Mouse (Mus musculus): ENCODE measurements around the gene Ppp4r4.
"Not testable (repeated sequence)": the region's sequence is repeated elsewhere in the genome, so short reads cannot be mapped to it uniquely, and the experiment has no call there.

Ppp4r4 gene

DNA sequence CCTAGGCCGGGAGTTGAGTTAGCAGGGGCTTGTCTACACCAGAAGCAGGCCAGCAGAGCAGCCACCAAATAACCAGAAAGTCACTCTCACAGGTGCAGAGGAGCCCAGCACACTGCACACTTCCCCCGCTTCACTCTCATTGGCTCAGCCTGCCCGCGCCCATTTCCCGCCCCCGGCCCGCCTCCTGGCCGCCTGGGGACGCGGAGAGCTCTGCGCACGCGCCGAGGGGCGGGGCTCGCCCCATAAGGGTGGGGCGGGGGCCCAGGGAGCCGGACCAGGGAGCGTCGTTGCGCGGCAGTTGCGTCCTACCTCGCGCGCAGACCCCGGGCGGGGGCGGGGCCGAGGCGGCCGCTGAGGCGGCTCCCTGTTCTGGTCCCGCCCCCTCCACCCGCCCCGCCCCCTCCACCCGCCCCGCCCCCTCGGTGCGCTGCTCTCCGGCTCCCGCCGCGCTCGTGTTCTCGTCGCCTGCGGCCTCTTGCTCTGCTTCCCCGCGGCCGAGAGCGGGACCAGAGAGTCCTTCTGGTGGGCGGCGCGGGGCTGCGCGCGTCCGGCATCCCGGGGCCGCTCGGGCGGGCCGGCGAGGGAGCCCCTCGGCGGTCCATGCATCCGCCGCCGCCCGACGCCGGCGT lies at the start of gene Ppp4r4:
Ppp4r4 (plus strand) TSS at position 264 of the 629 bp plus-strand sequence.
- peak; percentile 74 for DNase-seq (ENCODE audit: low read depth)

DNA sequence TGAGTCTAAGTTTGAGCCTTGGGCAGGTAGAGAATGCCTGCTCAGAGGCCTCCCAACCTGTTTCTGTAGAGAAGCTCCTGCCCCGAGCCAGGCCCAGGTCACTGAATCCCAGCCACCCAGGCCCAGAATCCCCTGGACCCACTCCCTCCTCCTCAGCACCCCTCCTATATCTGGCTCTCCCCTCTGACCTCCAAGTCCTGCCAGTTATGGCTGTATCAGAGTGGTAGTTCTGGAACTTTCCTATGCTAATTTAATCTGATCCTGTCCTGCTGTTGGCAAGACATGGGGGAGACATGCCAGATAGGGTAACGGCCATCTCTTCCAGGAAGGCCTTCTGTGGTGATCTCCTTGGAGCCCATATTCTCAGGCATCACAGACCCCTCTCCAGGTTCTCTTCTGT lies 49.3 kb upstream of the Ppp4r4 start:
- no peak for DNase-seq (ENCODE audit: low read depth)

DNA sequence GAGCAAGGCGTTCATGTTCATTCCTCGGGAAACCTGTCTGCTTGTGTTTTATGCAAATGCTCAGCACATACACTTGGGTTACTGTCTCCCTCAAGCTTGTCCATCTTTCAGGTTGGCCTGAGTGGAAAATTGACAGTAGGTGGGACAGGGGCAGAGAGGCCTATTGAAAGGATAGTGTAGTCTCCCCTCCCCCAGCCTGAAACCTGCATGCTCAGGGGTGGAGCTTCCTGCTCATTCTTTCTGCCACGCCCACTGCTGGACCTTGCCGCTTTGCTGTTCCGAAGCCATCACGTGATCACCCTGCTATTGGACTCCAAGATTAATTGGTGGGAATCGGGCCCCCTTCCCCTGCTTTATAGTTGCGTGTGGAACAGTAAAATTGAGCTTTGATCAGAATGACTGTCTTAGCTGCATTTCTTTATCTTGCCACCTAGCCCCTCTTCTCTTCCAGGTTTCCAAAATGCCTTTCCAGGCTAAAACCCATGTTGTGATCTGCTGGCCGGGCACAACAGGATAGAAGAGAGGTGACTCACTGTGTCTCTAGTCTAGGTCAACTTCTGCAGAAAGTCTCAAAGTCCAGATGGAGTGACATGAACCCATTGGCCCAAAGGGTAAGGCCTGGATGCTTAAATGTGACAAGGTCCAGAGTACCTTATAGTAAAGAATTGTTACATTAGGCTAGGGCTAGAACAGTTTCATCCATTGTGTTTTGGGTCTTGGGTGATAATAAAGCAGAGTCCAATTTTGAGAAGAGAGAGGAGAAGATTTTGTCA lies 47.7 kb upstream of the Ppp4r4 start:
- not testable (repeated sequence) for DNase-seq (ENCODE audit: low read depth)

DNA sequence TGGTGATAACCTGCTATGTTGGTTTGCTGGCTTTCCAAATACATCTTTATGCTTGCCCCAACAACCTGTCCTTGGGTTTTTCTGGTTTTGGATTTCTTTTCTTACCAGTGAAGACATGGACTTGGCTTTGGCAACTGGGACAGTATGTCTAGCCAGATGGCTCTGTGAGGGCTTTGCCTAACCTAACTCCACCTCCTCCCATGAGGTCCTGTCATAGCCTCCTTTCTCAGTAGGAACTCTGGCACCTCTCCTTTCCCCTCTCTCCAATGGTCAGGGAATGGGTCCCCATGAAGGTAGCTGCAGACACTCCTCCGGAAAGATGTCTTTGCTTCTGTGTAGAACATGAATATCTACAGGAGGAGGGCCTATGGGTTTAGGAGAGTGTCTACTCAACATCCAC lies 45.4 kb upstream of the Ppp4r4 start:
- no peak for DNase-seq (ENCODE audit: low read depth)

DNA sequence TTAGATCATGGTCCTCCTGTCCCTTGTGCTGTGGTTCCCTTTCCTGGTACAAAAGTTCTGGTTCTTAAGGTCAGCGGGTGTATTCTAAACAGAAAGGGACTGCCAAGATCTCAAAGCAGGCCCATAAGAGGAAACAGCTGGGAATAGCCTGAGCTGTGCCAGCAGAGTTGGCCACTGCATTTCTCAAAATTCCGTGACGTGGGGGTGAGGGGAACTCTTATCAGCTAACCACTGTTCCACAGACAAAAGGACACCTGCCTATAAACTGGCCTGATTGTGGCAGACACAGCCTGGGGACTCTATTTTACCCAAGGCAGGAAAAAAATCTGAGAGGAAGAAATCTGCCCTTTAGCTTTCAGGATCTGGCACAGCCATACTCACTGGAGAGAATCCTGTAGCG lies 44.8 kb upstream of the Ppp4r4 start:
- DNase-seq (ENCODE audit: low read depth), result no peak

DNA sequence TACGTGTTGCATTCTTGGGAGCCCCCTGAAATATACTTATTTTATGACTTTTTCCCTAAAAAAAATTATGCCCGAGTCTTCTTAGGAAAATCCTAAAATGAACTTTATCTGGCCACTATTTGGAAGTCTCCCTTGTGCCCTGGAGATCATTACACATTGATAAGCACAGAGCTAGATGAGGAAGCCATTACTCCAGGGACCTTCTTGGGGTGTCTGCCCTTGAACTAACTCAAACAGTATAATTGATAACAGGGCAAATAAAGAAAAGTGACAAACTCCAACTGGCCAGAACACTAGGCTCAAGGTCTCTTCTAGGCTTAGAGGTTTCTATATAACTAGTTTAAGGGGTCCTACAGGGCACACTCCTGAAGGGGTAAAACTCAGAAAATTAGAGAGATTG lies 44.3 kb upstream of the Ppp4r4 start:
- DNase-seq (ENCODE audit: low read depth), result no peak

DNA sequence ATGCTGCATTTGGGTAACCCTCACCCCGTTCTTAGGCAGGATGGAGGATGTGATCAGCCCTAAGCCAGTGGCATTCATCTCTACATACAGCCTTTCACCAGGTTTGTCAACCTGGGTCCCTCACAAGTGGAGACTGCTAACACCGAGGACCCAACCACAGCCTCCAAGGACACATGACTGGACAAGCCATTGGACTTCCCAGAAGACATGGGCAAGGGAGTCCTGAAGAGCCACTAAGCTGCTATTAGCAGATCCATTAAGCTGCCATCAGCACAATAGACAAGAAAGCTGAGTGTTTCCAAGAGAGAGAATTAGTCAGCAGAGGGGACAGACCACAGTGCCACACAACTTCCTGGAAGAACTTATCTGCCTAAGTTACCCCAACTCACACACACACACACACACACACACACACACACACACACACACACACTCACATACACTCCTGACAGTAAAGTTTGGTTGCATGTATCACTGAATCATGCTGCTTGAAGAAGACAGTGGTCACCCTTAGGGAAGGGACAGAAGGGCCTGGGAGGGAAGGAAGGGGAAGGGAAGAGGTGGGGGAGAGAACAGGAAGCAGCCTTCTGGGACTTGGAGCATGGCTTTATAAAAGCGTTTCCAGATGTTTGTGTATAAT lies 40.9 kb upstream of the Ppp4r4 start:
- DNase-seq (ENCODE audit: low read depth), result no peak

DNA sequence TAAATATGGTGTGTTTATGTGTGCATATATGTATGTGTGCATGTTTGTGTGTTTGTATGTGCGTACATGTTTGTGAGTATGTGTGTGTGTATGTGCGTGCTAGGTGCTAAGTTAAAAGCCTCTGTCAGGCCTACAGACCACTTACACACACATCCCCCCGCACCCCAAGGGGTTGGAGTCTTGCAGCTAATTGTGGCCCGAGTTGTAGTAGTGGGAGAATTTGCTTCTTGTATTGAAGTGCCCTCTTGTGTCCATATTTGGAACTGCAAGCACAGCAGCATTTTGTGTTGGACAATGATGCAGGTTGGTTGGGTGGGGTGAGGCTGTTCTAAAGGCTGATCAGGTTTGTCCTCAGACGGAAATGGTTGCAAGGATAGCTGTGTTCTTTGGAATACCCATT lies 39.3 kb upstream of the Ppp4r4 start:
- peak; percentile 70 for DNase-seq (ENCODE audit: low read depth)

DNA sequence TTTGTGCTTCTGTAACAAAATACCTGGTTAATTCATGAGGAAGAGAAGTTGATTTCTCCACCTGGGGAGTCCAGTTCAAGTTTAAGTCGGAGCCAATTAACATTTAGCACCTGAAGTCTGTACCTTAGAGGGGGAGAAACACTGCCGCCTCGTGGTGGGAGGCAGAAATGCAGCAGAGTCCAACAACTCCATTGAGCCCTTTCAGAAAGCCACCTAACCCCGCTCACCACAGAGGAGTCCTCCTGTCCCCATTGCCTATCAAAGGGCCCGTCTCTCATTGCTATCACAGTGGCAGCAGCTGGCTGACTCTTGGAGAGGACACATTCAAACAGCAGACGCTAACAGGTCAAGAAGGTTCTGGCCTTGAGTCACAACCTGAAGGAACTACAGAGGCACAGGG lies 37.6 kb upstream of the Ppp4r4 start:
- DNase-seq (ENCODE audit: low read depth), result peak; percentile 52

DNA sequence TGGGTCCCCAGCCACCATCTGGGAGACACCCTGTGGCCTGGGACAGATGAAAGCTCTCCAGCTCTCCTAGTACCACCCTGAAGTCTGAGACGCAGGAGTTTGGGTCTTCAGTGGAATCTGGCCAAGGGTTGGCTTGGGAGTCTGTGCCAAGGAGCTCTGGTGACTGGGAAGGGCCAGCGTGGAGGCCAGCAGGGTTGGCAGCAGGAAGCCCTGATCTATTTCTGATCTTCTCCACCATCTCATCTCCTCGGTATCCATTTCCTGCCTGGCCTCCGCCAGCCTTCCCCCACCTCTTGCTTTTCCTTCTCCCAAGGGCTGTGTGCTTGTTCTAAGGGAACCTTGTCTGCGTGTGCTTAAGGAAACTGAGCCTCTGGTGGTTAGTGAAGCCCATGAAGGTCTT lies 33.3 kb upstream of the Ppp4r4 start:
- no peak for DNase-seq (ENCODE audit: low read depth)

DNA sequence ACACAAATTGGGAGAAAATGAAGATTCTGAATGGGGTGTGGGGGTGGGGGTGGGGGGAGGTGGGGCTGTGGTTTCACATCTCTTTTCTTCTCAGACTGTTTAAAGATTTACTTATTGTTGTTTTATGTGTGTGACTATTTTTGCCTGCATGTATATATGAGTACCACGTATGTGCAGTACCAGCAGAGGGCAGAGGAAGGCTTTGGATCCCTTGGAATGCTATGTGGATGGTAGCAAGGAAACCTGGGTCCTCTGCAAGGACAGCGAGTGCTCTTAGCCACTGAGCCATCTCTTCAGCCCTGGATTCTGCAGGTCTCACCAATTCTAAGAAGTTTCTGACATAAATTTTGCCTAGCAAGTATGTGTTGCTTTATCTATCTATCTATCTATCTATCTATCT lies 32.8 kb upstream of the Ppp4r4 start:
- no peak for DNase-seq (ENCODE audit: low read depth)

DNA sequence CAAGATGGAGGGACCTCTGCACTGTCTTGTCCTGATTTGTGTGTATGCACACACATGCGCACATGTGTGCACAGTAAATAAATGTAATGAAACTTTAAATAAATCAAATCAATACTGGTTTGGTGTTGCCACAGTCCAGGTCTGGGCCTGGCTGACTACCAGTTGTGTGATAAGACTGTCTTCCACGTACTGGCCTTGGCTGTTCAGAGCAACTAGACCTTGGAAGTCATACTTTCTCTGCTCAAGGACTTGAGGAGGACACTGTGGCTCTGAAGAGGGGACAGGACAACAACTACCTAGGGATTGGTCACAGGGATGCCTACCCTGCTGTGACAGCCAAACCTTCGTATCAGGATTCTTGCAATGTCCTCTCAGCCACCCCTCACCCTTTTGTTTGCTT lies 28.8 kb upstream of the Ppp4r4 start:
- DNase-seq (ENCODE audit: low read depth), result no peak

DNA sequence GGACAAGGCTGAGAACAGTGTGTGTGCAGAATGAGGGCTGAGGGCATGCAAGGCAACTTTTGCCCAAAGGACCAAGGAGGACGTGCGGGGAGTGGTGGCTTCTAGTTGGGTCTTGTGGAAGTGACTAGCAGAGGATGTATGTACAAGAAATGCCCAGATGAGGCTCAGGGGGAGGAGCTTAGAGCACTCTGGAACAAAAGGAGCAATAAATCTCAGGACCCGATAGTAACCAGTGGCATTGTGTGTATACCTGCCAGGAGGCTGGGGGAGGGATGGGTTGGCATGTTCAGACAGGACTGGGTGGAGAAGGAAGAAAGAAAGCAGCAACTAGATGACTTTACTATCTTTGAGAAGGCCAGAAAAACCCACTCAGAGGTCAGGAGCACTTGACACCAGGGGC lies 27.7 kb upstream of the Ppp4r4 start:
- no peak for DNase-seq (ENCODE audit: low read depth)

DNA sequence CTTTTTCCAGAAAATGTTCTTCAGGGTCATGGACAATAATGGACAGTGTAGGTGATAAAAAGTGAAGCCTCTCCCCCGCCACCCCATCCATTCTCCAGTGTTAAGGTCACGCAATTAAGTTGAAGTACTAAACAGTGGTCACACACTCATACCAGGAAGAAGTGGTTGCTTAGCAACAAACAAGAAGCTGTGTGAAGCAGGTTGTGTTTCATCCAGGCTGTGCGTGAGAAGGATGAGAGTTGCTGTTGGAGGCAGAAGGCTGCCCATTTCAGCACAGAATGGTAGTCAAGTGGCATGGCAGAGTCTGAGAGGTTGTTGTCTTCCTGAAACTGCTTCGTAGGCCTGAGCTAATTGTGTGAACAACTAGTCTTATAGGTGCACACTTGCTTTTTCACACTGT lies 23.7 kb upstream of the Ppp4r4 start:
- DNase-seq (ENCODE audit: low read depth), result no peak

DNA sequence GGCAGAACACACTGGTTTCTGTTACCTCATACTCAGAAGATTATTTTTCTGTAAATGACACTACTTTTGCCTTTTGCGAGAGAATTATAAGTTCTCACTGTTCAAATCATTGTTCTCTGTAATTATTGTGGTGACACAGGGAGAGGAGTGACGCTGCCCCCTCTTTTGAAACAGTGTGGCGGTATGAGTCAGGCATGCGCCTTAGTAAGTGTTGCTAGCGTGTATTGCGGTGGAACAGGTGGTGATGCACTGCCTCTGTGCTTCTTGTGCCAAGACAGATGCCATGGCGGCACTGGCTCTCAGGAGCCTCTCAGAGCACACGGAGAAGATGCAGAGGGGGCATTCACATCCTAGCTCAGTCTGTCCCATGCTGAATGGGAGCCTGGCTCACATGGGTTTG lies 22.2 kb upstream of the Ppp4r4 start:
- no peak for DNase-seq (ENCODE audit: low read depth)

DNA sequence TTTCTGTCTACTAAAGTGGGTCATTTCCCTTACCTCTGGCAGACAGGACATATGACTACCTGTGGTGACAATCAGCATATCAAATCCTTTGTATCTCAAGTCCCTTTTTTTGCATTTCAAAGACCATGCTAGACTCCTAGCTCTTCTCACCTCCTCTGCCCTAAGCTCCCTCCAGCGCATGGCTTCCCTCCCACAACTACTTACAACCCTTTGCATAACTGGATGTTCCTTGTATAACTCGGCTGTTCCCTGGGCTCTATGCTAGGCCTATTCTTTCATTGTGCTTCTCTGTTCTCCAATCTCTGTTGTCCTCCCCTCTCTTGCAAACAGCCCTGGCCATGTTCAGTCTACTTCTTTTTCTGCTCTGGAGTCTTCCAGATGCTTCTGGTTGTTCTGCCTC lies 20.5 kb upstream of the Ppp4r4 start:
- no peak for DNase-seq (ENCODE audit: low read depth)

DNA sequence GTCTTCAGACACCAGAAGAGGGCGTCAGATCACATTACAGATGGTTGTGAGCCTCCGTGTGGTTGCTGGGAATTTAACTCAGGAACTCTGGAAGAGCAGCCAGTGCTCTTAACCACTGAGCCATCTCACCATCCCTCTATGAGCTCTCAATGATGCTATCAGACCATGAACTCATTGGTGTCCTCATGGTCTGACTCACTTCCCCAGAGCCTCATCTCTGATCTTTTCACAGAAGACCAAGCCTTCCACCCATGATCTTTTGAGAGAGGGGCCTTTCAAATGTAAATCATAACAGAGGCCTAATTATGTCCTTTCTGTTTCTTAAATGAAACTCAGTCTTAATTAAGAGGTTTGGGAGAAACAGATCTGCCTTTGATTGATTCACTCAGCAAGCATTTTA lies 19.0 kb upstream of the Ppp4r4 start:
- DNase-seq (ENCODE audit: low read depth), result no peak

DNA sequence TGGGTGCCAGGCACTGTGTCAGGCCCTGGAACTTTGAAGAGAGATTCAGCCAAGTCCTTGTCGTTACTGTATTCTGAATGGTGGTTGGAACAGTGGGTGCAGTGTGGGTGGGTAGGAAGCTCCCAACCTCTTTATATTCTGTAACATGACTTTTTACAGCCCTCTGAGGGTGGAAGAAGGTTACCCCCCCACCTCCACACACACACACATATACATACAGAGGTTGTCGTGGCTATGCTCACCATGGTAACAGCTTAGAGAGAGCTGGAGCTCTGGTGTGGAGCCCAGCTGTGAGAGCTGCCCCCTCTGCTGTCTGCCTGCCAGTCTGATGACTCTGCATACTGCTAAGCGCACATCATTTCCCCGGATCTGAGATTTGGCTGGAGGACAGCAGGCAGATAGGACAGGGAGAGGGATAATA lies 18.6 kb upstream of the Ppp4r4 start:
- DNase-seq (ENCODE audit: low read depth), result no peak

DNA sequence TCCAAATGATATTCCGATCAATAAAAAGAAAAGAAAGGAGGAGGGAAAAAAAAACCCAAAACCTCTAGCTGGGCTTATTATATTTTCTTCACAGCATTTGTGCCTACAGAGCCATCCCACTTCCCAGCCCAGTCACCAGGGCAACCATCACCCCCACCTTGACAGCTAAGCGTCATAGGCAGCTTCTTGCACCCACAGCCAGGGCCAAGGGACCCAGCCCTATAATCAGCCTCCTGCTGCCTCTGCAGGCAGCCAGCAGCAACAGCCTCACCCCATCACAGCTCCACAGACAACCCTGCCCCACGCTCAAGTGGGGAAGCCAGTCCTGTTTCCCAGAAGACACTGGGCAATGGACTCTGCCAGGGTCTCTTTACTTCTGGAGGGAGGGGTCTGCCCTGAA lies 17.7 kb upstream of the Ppp4r4 start:
- no peak for DNase-seq (ENCODE audit: low read depth)

DNA sequence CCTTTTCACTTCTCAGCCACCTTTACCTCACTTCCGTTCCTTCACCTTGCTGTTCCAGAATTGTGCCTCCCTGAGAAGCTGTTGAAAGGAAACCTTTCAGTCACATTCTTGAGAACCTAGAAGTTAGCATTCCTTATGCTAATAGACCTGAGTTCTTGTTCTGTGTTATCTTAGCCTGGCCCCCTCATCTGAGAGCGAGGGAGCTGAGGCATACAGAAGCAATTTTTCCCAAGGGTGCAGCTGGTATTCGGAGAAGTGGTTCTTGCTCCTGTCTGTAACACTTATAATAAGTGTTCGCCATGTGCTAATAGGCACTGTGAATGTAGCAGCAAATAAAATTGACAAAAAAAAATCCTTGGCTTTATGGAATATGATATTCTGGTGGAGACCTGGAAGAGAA lies 16.4 kb upstream of the Ppp4r4 start:
- DNase-seq (ENCODE audit: low read depth), result no peak

DNA sequence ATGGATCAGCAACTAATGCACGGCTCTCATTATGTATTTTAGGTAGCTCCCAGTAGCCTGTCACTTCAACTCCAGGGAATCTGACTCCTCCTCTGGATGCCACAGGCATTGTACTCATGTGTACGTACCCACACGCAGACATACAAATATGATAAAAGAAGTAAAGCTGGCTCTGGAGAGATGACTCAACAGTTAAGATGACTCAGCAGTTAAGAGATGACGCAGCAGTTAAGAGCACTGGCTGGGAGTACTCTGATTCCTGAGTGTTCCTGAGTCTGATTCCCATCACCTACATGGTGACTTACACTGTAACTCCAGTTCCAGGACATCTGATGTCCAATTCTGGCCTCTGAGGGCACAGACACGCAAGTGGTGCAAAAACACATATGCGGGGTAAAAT lies 13.4 kb upstream of the Ppp4r4 start:
- DNase-seq (ENCODE audit: low read depth), result no peak

DNA sequence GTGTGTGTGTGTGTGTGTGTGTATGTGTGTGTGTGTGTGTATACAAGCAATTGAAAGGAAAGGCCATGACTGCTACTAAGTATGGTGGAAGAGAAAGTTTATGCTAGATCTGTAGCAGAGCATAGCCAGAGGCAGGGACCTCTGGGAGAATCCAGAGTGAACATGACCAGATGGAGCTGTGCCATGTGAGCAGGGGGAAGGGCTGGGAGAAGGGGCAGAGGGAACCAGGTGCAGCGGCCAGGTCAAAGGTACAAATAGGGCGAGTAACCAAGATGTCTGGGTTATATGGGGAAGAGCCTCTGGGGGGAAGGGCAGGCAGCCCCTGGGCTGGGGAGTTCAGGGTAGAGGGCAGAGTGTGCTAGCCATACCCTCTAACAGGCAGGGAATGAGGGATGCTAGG lies 1.5 kb upstream of the Ppp4r4 start:
- no peak for DNase-seq (ENCODE audit: low read depth)

DNA sequence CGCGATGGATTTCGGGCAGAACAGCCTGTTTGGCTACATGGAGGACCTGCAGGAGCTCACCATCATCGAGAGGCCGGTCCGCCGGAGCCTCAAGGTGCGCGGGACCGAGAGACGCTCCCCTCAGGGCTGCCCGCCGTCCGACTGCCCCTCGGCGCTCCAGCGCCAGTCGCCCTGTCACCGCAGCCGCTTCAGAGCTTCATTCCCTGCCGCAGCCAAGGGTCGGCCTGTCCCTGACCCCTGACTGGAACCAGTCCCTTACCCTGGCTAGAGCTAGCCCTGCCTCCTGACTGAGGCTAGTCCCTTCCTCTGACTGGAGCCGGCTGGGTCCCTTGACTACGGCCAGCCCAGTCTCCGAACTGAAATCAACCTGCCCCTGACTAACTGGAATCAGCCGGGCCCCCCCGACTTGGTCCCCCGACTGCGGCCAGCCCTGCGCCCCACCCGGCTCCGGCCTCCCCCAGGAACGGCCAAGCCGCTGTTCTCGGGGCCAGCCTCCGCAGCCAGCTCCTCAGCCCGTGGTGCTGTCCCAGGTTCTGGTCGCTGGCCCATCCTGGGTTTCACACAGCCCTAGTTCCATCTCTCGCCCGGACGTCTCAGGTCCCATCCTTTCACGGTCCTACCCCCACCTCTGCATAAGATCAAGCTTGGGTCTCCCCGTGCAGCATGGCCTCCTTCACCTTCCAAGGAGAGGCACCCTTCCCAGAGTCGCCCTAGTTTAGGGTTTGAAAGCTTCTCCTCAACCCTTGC lies 739 bp downstream of the Ppp4r4 start:
- DNase-seq (ENCODE audit: low read depth), result no peak

Data from c-Kit-positive CD71-negative TER-119-negative erythroid progenitor cells, embryonic 14.5 days (primary cell).